Mouse (Mus musculus): ENCODE results near the gene Polr3e.

- TF ChIP-seq CTCF (IDR thresholded peaks at IDR 0.05; ENCODE audit: borderline replicate concordance, insufficient read depth, low read length) = no peak
- no peak for TF ChIP-seq POLR2A (IDR thresholded peaks at IDR 0.05; ENCODE audit: low read depth, low read length)
Measured at GRCm38 (mm10) chr7:120933110-120933509, 15.6 kb downstream of the Polr3e start.
